ENCODE assay signal across 29 mouse cellular contexts in genomic region chr11:115950719-115951118, GRCm38 (mm10). TPM values are rescaled to one million over a fixed set of nuclear protein-coding genes. Genes with fewer than 3 reads are reported as not detected.
DNase-seq lines count a peak whose midpoint lies in the region; ATAC-seq and TF ChIP-seq lines count a peak whose summit lies in the region.
"Had no signal": no experiment of that assay in that cellular context is flagged by ENCODE, and none has a peak within 500 bp of the region (broad histone marks: within the 10 kb centered on the region; RNA-seq: fewer than 3 reads in every experiment).

No protein-coding gene starts in this region.

- H3K9ac ChIP-seq in embryonic facial prominence, embryonic 15.5 days: no peak overlapping the region
- H3K9ac ChIP-seq in hindbrain, embryonic 15.5 days: no peak overlapping the region
- H3K9ac ChIP-seq in neural tube, embryonic 14.5 days (replicated peaks; ENCODE audit: low read depth, low read length): no peak overlapping the region
- no peak overlapping the region for H3K9ac ChIP-seq in kidney, embryonic 15.5 days
- H3K9ac ChIP-seq: limb, embryonic 12.5 days; liver, embryonic 12.5 days; liver, postnatal 0 days had no signal

- no peak overlapping the region for H3K4me3 ChIP-seq in layer of hippocampus, adult 2 months
- no peak overlapping the region for H3K4me3 ChIP-seq in embryonic facial prominence, embryonic 15.5 days (replicated peaks)
- no peak overlapping the region for H3K4me3 ChIP-seq in hindbrain, embryonic 15.5 days
- no peak overlapping the region for H3K4me3 ChIP-seq in neural tube, embryonic 14.5 days (ENCODE audit: low read depth, low read length)
- H3K4me3 ChIP-seq in kidney, embryonic 15.5 days (replicated peaks): no peak overlapping the region
- H3K4me3 ChIP-seq: forebrain, embryonic 10.5 days; limb, embryonic 12.5 days; liver, embryonic 12.5 days had no signal

- no peak for DNase-seq in layer of hippocampus, adult 2 months (ENCODE audit: low spot score in 2 of 2)
- no peak for DNase-seq in layer of hippocampus, adult 18-20 months (ENCODE audit: low spot score in 2 of 2)
- DNase-seq in c-Kit-positive CD71-positive TER-119-positive erythroid progenitor cells, embryonic 14.5 days (ENCODE audit: low spot score): no peak
- DNase-seq: adrenal gland, postnatal 36 days; B cell, adult 2 months; cerebellum, adult 8-10 months; cerebellum, postnatal 25 days; heart, postnatal 14 days; kidney, adult 8-10 months; kidney, postnatal 10 days; liver, postnatal 0 days; lung, postnatal 36 days; thymus, postnatal 4 days had no signal

- H3K27me3 ChIP-seq in embryonic facial prominence, embryonic 15.5 days: no peaks in the 10 kb centered on the region
- no peaks in the 10 kb centered on the region for H3K27me3 ChIP-seq in hindbrain, embryonic 15.5 days
- H3K27me3 ChIP-seq in neural tube, embryonic 14.5 days (ENCODE audit: control insufficient read depth, insufficient read depth, low read length): no peaks in the 10 kb centered on the region
- no peaks in the 10 kb centered on the region for H3K27me3 ChIP-seq in kidney, embryonic 15.5 days
- H3K27me3 ChIP-seq: limb, embryonic 12.5 days; liver, embryonic 12.5 days had no signal

- no peak for TF ChIP-seq CTCF in layer of hippocampus, adult 2 months (conservative IDR thresholded peaks at IDR 0.05)

- peak overlapping the region; percentile 36; the same call in 1 of the 2 replicates for H3K27ac ChIP-seq in layer of hippocampus, adult 2 months
- H3K27ac ChIP-seq in embryonic facial prominence, embryonic 15.5 days (replicated peaks): 0 out of 2 replicates have a peak overlapping the region, but pooled peaks have one; percentile 2
- H3K27ac ChIP-seq in hindbrain, embryonic 15.5 days (replicated peaks): peak overlapping the region; percentile 73
- H3K27ac ChIP-seq in neural tube, embryonic 14.5 days (ENCODE audit: low read depth, low read length): peak overlapping the region; percentile 74
- no peak overlapping the region for H3K27ac ChIP-seq in kidney, embryonic 15.5 days
- H3K27ac ChIP-seq: forebrain, embryonic 10.5 days; limb, embryonic 12.5 days; liver, embryonic 12.5 days had no signal

- no peak for ATAC-seq in embryonic facial prominence, embryonic 15.5 days (ENCODE audit: insufficient number of reproducible peaks, low FRiP score, low TSS enrichment, low read depth)
- ATAC-seq in hindbrain, embryonic 15.5 days (ENCODE audit: low FRiP score, low read depth): peak; percentile 75
- ATAC-seq in neural tube, embryonic 14.5 days (ENCODE audit: low read depth): peak; percentile 82; the same call in 1 of the 2 replicates
- no peak for ATAC-seq in kidney, embryonic 15.5 days (replicated peaks; ENCODE audit: low FRiP score)
- ATAC-seq: forebrain, embryonic 16.5 days; intestine, embryonic 16.5 days; liver, embryonic 12.5 days; liver, postnatal 0 days had no signal

- peaks cover 35% of the 10 kb centered on the region for H3K4me1 ChIP-seq in embryonic facial prominence, embryonic 15.5 days
- peaks cover 24% of the 10 kb centered on the region for H3K4me1 ChIP-seq in hindbrain, embryonic 15.5 days (replicated peaks)
- H3K4me1 ChIP-seq in neural tube, embryonic 14.5 days (ENCODE audit: control insufficient read depth, insufficient read depth, low read length): 0 out of 2 replicates have a peak, but pooled peaks cover 3% of the 10 kb centered on the region
- no peaks in the 10 kb centered on the region; the same call in 1 of the 2 replicates for H3K4me1 ChIP-seq in kidney, embryonic 15.5 days
- H3K4me1 ChIP-seq: limb, embryonic 12.5 days had no signal

- H3K4me2 ChIP-seq in embryonic facial prominence, embryonic 15.5 days (replicated peaks): no peak overlapping the region
- no peak overlapping the region for H3K4me2 ChIP-seq in hindbrain, embryonic 15.5 days
- no peak overlapping the region for H3K4me2 ChIP-seq in neural tube, embryonic 14.5 days (ENCODE audit: low read depth, low read length)
- H3K4me2 ChIP-seq in kidney, embryonic 15.5 days: no peak overlapping the region
- H3K4me2 ChIP-seq: limb, embryonic 12.5 days; liver, embryonic 12.5 days; midbrain, embryonic 11.5 days had no signal

- 85% methylated on average over 2 of the region's 2 CpGs for WGBS in embryonic facial prominence, embryonic 15.5 days
- 50% methylated on average over 2 of the region's 2 CpGs for WGBS in hindbrain, embryonic 15.5 days
- 43% methylated on average over 2 of the region's 2 CpGs for WGBS in neural tube, embryonic 14.5 days
- WGBS in kidney, embryonic 15.5 days: 84% methylated on average over 2 of the region's 2 CpGs

- H3K36me3 ChIP-seq in embryonic facial prominence, embryonic 15.5 days: peaks cover 65% of the 10 kb centered on the region
- peaks cover 22% of the 10 kb centered on the region for H3K36me3 ChIP-seq in hindbrain, embryonic 15.5 days
- H3K36me3 ChIP-seq in neural tube, embryonic 14.5 days (ENCODE audit: control insufficient read depth, insufficient read depth, low read length): peaks cover 23% of the 10 kb centered on the region
- H3K36me3 ChIP-seq in kidney, embryonic 15.5 days: peaks cover 96% of the 10 kb centered on the region

- H3K9me3 ChIP-seq in embryonic facial prominence, embryonic 15.5 days (replicated peaks): no peaks in the 10 kb centered on the region
- no peaks in the 10 kb centered on the region for H3K9me3 ChIP-seq in hindbrain, embryonic 15.5 days
- no peaks in the 10 kb centered on the region for H3K9me3 ChIP-seq in neural tube, embryonic 14.5 days (ENCODE audit: control insufficient read depth, low read length)
- H3K9me3 ChIP-seq in kidney, embryonic 15.5 days (replicated peaks): no peaks in the 10 kb centered on the region
- H3K9me3 ChIP-seq: forebrain, embryonic 10.5 days; limb, embryonic 12.5 days; liver, embryonic 12.5 days had no signal

RNA-seq across cellular contexts. Expression of gene Recql5, which starts 17.4 kb away (rescaled TPM):
- total RNA-seq in layer of hippocampus, adult 2 months (2021): 10 to 100 TPM; 36.6 to 39.3 TPM
- total RNA-seq in layer of hippocampus, adult 18-20 months (2021): 10 to 100 TPM; 28.6 to 29.4 TPM
- 21.4 and 23.9 TPM in 2 replicates for polyA plus RNA-seq in embryonic facial prominence, embryonic 15.5 days (2015; fragmentation: Nextera tagmentation; extraction: Ambion mirVana)
- 18.7 and 23.8 TPM in 2 replicates for polyA plus RNA-seq in hindbrain, embryonic 15.5 days (2015; fragmentation: Nextera tagmentation; extraction: Ambion mirVana)
- polyA plus RNA-seq in neural tube, embryonic 14.5 days (2014; fragmentation: Nextera tagmentation; extraction: Ambion mirVana): 15.3 and 19.9 TPM in 2 replicates
- polyA plus RNA-seq in kidney, embryonic 15.5 days (2015; fragmentation: Nextera tagmentation; extraction: Ambion mirVana): 21.3 and 24.3 TPM in 2 replicates

RNA-seq across cellular contexts. Expression of gene Sap30bp, which starts 17.6 kb away (rescaled TPM):
- 10 to 100 TPM; 40.8 to 47.0 TPM for total RNA-seq in layer of hippocampus, adult 2 months (2021)
- 10 to 100 TPM; 51.3 to 56.7 TPM for total RNA-seq in layer of hippocampus, adult 18-20 months (2021)
- 32.9 and 38.1 TPM in 2 replicates for polyA plus RNA-seq in embryonic facial prominence, embryonic 15.5 days (2015; fragmentation: Nextera tagmentation; extraction: Ambion mirVana)
- polyA plus RNA-seq in hindbrain, embryonic 15.5 days (2015; fragmentation: Nextera tagmentation; extraction: Ambion mirVana): 42.9 and 43.4 TPM in 2 replicates
- 40.1 and 45.5 TPM in 2 replicates for polyA plus RNA-seq in neural tube, embryonic 14.5 days (2014; fragmentation: Nextera tagmentation; extraction: Ambion mirVana)
- polyA plus RNA-seq in kidney, embryonic 15.5 days (2015; fragmentation: Nextera tagmentation; extraction: Ambion mirVana): 41.6 and 44.5 TPM in 2 replicates

RNA-seq across cellular contexts. Expression of gene Itgb4, which starts 23.8 kb away (rescaled TPM):
- 1 to 10 TPM; 6.4 to 6.6 TPM for total RNA-seq in layer of hippocampus, adult 2 months (2021)
- 1 to 10 TPM; 7.9 to 8.7 TPM for total RNA-seq in layer of hippocampus, adult 18-20 months (2021)
- polyA plus RNA-seq in embryonic facial prominence, embryonic 15.5 days (2015; fragmentation: Nextera tagmentation; extraction: Ambion mirVana): 21.1 and 21.5 TPM in 2 replicates
- 1.7 and 1.9 TPM in 2 replicates for polyA plus RNA-seq in hindbrain, embryonic 15.5 days (2015; fragmentation: Nextera tagmentation; extraction: Ambion mirVana)
- 1.6 and 2.3 TPM in 2 replicates for polyA plus RNA-seq in neural tube, embryonic 14.5 days (2014; fragmentation: Nextera tagmentation; extraction: Ambion mirVana)
- polyA plus RNA-seq in kidney, embryonic 15.5 days (2015; fragmentation: Nextera tagmentation; extraction: Ambion mirVana): 2.1 and 2.7 TPM in 2 replicates
- total RNA-seq: granulocyte monocyte progenitor cell, adult 5-6 weeks had no signal

RNA-seq across cellular contexts. Expression of gene Smim6, which starts 38.9 kb away (rescaled TPM):
- not detected for total RNA-seq in layer of hippocampus, adult 2 months (2021)
- total RNA-seq in layer of hippocampus, adult 18-20 months (2021): not detected
- polyA plus RNA-seq in embryonic facial prominence, embryonic 15.5 days (2015; fragmentation: Nextera tagmentation; extraction: Ambion mirVana): 1.6 and 2.6 TPM in 2 replicates
- polyA plus RNA-seq in hindbrain, embryonic 15.5 days (2015; fragmentation: Nextera tagmentation; extraction: Ambion mirVana): 0.93 and 1.1 TPM in 2 replicates
- polyA plus RNA-seq in neural tube, embryonic 14.5 days (2014; fragmentation: Nextera tagmentation; extraction: Ambion mirVana): 0.43 and 0.64 TPM in 2 replicates
- polyA plus RNA-seq in kidney, embryonic 15.5 days (2015; fragmentation: Nextera tagmentation; extraction: Ambion mirVana): 9.1 and 9.9 TPM in 2 replicates
- total RNA-seq: adrenal gland, adult 18-20 months; adrenal gland, postnatal 36 days; gastrocnemius, adult 8-10 months; layer of hippocampus, postnatal 10 days; left cerebral cortex, adult 18-20 months; left cerebral cortex, postnatal 14 days had no signal

RNA-seq across cellular contexts. Expression of gene Smim5, which starts 51.0 kb away (rescaled TPM):
- total RNA-seq in layer of hippocampus, adult 2 months (2021): 1 to 10 TPM in 1 of 2 experiments, under 1 TPM in 1; 0.54 to 1.3 TPM
- under 1 TPM; 0.46 to 0.74 TPM for total RNA-seq in layer of hippocampus, adult 18-20 months (2021)
- polyA plus RNA-seq in embryonic facial prominence, embryonic 15.5 days (2015; fragmentation: Nextera tagmentation; extraction: Ambion mirVana): 19.6 and 23.0 TPM in 2 replicates
- polyA plus RNA-seq in hindbrain, embryonic 15.5 days (2015; fragmentation: Nextera tagmentation; extraction: Ambion mirVana): 1.9 and 2.2 TPM in 2 replicates
- polyA plus RNA-seq in neural tube, embryonic 14.5 days (2014; fragmentation: Nextera tagmentation; extraction: Ambion mirVana): 1.6 and 1.8 TPM in 2 replicates
- 3.9 and 4.1 TPM in 2 replicates for polyA plus RNA-seq in kidney, embryonic 15.5 days (2015; fragmentation: Nextera tagmentation; extraction: Ambion mirVana)

Comparison
In these comparisons a context has a peak if more than half of its experiments do, and no peak if none do; other contexts are left out.
1. ATAC-seq: peak in hindbrain, embryonic 15.5 days (single experiment) and neural tube, embryonic 14.5 days (single experiment); none in embryonic facial prominence, embryonic 15.5 days (single experiment) and kidney, embryonic 15.5 days (single experiment).